Mouse (Mus musculus): ENCODE measurements around the gene Zfp873. TPM values are rescaled to one million over a fixed set of nuclear protein-coding genes. Genes with fewer than 3 reads are reported as not detected.
"Not testable (repeated sequence)": the region's sequence is repeated elsewhere in the genome, so short reads cannot be mapped to it uniquely, and the experiment has no call there.

The Zfp873 gene
- total RNA-seq (2022): 1 to 10 TPM; 1.4 to 2.8 (median 2.1) TPM

GRCm38 (mm10) chr10:82047597-82048459 lies at the start of gene Zfp873:
Gene Zfp873 (plus strand): TSS chr10:82048123.
- DNase-seq (ENCODE audit: low spot score in 2 of 2): peak; percentile 76 to 81

GRCm38 (mm10) chr10:82003209-82003608 lies 44.7 kb upstream of the Zfp873 start:
- not testable (repeated sequence) for DNase-seq (ENCODE audit: low spot score in 2 of 2)

GRCm38 (mm10) chr10:82004822-82005221 lies 43.1 kb upstream of the Zfp873 start:
- DNase-seq (ENCODE audit: low spot score in 2 of 2): not testable (repeated sequence)

- no peak for DNase-seq (ENCODE audit: low spot score in 2 of 2)
These were observed 5.7 kb upstream of the Zfp873 start for GRCm38 (mm10) chr10:82042191-82042590.

- DNase-seq (ENCODE audit: low spot score in 2 of 2): no peak
These were observed 1.3 kb upstream of the Zfp873 start for GRCm38 (mm10) chr10:82046603-82047002.

GRCm38 (mm10) chr10:82048460-82048804 lies 509 bp downstream of the Zfp873 start:
- DNase-seq (ENCODE audit: low spot score in 2 of 2): not testable (repeated sequence)

- peak; percentile 12 to 16 for DNase-seq (ENCODE audit: low spot score in 2 of 2)
These were observed 35.1 kb downstream of the Zfp873 start, which contains the start of gene BC024063 for GRCm38 (mm10) chr10:82082728-82083621. Gene BC024063 (plus strand): TSS chr10:82083353.

GRCm38 (mm10) chr10:82083622-82083971 lies 35.7 kb downstream of the Zfp873 start:
- DNase-seq (ENCODE audit: low spot score in 2 of 2): not testable (repeated sequence)

Other genes starting within 250 kb of the Zfp873 start
- gene Gm4767, start 235.9 kb upstream of the Zfp873 start, total RNA-seq (2022): 1 to 10 TPM in 2 of 4 experiments, under 1 TPM in 2; 0.46 to 2.2 (median 1.4) TPM
- gene Gm32687, start 184.2 kb upstream of the Zfp873 start, total RNA-seq (2022): 1 to 10 TPM; 1.1 to 2.7 (median 1.9) TPM
- gene Zfp781, start 117.6 kb upstream of the Zfp873 start, total RNA-seq (2022): under 1 TPM in 2 of 4 experiments, not detected in 2; 0.15 to 0.56 TPM
- gene BC024063, start 35.2 kb downstream of the Zfp873 start, total RNA-seq (2022): 1 to 10 TPM in 2 of 4 experiments, under 1 TPM in 2; 0.78 to 1.7 (median 1.3) TPM
- gene AU041133, start 79.9 kb downstream of the Zfp873 start, total RNA-seq (2022): 1 to 10 TPM in 1 of 4 experiments, under 1 TPM in 3; 0.31 to 1.4 (median 0.70) TPM
- gene Zfp938, start 193.2 kb downstream of the Zfp873 start, total RNA-seq (2022): 1 to 10 TPM; 4.6 to 5.9 (median 5.2) TPM